Mouse (Mus musculus): ENCODE measurements at regions not wholly inside any gene's neighbourhood (a gene's known extent, or its start where the extent isn't known, plus 50 kb on each side); places are given as distances from the start of the nearest gene placed in this dataset.

DNA sequence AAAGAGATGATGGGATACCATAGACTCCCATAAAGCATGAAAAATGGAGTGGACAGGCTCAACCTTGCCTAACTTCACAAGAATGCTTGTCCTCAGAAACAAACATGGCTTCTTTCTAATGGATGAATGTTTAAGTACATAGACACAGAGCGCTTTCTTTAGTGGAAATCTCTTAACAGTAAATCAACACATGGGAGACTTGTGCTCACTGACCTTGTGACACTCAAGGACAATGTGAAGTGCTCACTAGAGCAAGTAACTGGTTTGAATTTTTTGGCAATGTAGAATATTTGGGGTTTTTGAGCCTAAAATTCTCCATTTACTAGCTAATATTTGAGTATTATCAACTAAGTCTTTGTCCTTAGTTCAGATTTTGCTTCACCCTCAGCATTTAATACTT lies 88.0 kb downstream of the Tent5c start:
- no peak for DNase-seq (ENCODE audit: low spot score in 2 of 2)

DNA sequence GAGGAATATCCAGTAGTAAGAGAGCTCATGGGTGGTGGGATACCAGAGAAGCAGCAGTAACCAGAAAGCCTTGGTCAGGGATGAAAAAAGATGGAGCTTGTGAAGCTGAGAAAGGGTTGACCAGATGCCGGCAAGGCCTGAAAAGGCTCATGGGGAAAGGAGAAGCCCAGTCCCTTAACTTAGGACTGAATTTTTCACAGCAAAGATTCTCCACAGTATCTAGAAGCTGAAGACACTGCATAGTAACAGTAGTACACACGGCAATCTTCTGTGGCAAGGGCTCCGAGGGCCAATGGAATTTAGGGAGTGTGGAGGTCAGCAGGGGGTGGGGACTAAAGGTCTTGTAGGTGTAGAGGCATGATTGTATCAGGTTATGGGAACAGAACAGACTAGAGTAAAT lies 91.6 kb downstream of the Tent5c start:
- DNase-seq (ENCODE audit: low spot score in 2 of 2), result no peak

DNA sequence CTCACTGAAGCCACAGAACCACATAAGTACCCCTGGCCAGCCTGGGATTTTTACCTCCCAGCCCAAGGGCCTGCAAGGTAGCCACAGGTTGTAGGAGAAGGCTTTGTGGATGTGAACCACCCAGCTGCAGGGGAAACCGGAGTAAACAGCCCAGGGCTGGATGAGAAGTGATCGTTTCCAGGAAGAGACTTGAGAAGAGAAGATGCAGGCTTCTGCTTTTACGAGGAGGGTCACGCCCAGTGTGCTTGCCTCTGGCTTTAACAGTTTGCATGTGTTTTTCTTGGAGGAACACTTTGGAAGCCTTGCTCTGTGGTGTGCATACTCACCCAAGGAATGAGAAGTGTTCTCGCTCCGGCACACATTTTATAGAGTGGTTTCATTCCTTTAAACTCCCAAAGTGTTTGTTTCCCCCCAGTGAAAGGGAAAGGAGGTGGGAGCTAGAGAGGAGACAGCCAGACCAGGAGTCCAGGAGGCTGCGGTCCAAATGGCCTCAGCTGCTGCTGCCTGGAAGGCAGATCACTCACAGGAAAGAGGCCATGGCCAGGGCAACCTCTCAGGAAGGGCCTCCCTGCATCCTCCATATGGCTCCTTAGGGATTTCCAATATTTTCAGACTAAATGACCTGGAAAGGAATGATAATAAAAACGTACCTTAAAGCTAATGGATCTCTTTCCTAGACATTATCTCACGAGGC lies 94.1 kb downstream of the Tent5c start:
- DNase-seq (ENCODE audit: low spot score in 2 of 2), result no peak

DNA sequence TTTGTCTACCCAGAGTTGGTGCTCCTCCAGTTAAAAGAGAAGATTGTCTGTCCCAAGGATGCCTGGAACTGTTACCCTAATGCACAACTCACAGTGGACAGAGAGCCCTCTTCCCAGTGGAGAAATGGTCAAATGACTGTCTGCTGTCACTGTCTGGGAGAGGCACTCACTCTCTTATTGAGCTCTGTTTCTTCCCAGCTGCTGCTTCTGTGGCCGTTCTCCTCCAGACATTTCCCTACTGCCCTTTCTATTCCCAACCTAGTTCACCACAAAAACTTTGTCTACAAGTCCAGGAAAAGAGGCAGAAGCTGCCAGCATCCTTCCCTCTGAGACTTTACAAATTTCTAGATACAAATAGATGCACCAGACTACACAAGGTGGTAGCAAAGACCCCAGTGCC lies 95.2 kb downstream of the Tent5c start:
- DNase-seq (ENCODE audit: low spot score in 2 of 2), result no peak

DNA sequence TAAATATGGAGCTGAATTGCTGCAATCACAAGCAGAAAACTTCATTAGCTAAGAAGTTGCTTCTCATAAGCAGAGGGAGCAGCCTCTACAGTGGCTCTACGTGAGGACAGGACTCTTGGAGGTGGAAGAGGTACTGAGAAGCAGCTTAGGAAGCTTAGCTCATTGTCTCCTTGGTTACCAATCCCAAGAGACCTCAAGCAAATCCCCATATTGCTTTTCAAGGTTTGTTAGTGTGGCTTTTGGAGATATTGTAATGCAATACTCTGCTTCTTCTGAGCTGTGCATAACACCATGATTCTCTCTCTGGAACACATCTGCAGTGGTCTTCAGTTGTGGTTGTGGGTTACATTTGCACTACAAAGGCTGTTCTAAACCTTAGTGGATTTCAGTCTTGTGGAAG lies 106.9 kb downstream of the Tent5c start:
- no peak for DNase-seq (ENCODE audit: low spot score in 2 of 2)

DNA sequence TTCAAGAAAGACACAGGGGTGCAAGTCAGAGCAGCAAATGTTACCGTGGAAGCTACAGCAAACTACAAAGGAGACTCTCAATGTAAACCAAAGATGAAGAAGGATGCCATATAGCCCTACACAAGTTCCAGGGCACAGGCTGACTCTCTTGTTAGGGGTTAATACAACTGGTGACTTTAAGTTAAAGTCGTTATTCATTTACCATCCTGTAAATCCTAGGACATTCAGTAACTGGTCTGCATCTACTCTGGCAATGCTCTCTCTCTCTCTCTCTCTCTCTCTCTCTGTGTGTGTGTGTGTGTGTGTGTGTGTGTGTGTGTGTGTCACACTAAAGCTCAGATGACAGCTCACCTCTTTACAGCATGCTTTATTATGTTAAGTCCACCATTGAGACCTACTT lies 107.8 kb downstream of the Tent5c start:
- no peak for DNase-seq (ENCODE audit: low spot score in 2 of 2)

DNA sequence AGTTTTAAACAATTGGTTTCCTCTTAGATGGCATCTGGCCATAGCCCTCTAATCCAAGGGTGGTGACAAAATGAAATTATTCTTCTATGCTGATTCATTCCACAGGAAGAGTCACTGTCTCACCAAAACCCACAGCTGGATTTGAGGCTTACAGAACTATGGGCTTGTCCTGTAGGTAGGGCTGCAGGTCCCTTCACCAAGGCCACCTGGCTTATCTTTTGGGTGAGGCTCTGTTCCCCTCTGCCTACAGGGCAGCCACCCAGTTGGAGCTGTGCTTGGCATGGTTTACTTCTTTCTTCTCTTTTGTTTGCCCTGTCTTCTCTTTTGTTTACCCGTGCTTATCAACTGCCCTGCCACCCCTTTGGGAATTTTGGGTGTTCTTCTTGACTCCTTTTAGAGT lies 113.0 kb downstream of the Tent5c start:
- no peak for DNase-seq (ENCODE audit: low spot score in 2 of 2)

DNA sequence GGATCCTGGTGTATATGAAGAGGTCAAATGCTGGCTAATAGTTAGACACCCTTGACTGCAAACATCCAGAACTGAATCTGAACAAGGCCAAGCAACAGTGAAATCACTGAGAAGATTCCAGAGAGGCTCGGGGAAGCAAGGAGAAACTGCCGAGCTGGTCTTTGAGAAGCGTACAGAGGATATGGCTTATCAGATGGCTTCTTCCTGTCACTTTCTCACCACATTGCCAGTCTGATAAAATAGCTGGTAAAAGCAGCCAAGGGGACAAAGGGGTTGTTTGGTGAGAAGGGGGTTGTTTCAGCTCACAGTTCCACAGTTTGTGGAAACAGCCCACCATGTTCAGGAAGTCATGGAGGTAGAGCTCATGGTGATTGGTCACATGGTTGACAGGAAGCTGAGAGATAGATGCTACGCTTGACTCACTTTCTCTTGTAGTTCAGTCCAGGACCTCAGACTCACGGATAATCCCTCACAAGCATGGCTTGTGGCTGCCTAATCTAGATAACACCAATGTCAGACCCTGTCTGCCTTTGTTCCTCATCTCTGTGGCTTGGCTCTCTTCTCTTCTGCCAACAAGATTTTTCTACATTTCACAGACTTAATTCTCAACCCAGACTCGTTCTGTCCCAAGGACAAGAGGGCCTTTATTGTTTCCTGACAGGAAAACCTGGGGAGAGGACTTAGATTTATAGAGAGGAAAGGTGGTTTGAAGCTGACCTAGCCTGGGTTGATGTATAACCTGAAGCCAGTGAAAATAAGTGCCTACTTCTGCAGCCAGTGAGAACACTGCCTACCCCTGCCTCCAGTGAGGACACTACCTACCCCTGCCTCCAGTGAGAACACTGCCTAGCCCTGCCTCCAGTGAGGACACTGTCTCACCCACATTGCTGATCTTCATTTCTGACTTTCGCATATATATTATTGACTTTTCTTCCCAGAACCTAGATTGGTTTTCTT lies 122.0 kb downstream of the Tent5c start:
- no peak for DNase-seq (ENCODE audit: low spot score in 2 of 2)

DNA sequence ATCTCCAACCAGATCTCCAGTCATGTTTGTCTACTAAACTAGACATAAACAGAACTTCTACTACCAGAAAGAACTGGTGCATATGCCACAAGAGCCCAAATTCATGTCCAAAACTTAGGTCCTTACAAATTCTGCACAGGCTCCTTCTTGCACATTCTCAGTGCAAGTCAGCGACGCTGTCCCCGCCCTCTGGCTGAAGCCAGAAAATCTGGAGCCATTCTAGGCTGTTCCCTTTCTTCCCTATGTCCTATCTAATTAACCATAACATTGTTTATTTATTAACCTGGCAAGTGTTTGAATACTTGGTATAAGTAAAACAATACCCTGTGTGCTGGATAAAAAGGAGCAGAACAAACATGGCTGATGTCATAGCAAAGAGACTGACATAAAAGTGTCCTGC lies 122.7 kb downstream of the Tent5c start:
- no peak for DNase-seq (ENCODE audit: low spot score in 2 of 2)

DNA sequence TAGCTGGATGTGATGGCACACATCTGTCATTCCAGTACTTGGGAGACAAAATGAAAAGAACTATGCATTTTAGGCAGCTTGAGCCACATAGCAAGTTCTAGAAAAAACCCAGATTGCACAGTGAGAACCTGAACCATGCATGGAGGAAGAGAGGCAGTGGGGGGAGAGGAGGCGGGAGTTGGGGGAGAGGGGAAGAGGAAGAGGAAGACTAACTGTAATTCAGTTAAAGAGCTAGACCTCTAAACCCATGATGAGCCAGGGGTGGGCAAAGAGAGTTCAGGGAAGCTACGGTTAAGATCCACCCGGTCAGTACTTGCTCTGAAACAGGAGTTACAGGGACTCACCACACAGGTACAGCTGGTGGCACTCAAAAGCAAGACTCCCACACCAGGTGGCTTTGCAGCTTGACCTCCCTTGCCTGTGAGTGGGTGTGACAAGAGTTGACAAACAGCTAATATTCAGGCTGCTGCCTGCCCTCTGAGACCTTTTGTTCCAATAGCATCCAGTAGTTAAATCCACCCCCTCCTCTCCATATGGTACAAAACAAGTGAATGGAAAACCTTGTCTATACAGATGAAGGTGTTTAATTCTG lies 123.7 kb downstream of the Tent5c start:
- DNase-seq (ENCODE audit: low spot score in 2 of 2), result no peak

DNA sequence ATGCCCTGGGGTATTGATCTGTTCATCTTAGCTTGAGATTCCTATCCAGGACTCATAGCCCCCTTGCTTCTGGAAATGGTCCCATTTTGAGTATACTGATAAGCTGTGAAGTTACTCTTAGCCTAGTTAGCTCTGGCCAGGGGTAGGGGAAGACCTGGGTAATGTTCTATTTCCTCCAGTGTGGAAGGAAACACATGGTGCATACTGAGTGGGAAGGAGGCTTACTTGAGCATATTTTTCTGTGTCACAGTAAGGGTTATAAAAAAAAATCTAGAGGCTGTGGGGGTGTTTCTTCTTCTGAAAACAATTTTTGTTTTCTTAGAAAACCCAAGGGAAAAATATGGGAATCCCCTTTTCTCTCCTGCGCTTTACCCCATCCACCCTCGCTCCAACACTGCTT lies 124.4 kb downstream of the Tent5c start:
- DNase-seq (ENCODE audit: low spot score in 2 of 2), result peak in 1 of 2 experiments; percentile 10

DNA sequence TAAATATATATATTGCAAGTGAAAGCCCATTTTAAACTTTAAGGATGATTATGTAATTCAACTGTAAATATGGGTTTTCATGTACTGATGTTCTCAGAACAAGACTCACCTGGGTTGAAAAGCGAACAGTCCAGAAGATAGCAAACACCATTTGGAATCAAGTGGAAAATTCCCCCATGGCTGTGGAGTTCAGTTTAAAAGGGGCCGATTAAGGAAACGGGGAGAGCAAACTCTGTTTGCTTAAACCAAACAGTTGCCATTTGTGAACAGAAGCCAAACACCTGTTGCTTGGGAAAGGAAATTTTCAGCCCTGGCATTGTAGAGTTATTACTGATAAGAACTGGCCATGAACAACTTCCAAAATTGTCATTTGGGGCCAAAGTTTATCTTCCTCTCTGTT lies 126.1 kb downstream of the Tent5c start:
- DNase-seq (ENCODE audit: low spot score in 2 of 2), result no peak

DNA sequence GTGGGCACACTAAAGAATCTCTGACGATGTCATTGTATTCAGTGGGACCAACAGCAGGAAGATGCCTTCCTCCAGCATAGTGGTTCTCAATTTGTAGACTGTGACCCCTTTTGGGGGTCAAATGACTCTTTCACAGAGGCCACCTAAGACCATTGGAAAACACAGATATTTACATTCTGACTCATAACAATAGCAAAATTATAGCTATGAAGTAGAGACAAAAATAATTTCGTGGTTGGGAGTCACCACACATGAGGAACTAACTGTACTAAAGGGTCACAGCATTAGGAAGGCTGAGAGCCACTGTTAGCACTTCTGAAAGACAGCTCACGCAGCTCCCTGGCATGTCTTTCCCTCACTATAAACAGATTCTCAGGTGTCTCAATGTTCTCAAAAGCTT lies 129.1 kb downstream of the Tent5c start:
- no peak for DNase-seq (ENCODE audit: low spot score in 2 of 2)

DNA sequence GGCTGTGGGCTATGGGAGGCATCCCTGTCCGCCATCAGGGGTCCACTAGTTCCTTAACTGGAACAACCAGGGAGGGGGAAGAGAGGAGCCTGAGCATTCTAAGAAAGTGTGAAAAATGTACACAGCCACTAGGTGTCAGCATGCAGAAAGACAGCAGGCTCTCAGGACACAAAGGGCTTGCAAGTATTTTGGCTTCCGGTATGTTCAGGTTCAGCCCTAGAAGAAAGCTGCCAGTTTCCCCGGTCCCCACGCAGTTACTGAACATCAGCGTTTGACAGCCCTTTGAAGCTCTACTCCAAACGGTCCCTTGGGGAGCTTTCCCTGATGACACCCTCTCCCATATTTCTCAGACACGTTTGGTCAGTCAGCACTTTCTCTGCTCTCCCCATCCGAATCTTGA lies 130.1 kb downstream of the Tent5c start:
- DNase-seq (ENCODE audit: low spot score in 2 of 2), result peak; percentile 37 to 77

DNA sequence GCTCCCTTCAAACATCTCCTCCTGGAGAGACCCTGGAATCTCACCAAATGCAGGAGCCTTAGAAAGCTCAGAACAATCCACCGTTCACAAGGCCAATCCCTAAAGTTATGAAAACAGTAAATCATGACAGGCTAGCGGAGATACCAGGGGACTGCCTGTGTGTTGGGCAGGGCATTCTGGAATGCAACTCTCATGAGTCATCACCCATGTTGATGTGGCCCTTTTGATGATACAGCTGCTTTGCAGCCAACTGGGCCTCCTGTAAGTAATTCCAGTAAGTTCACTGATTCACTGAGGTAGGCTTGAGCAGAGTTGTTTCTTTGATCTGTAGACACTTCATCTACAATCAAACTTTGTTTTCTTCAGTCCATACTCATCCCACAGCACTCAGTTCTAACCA lies 155.6 kb downstream of the Tent5c start:
- DNase-seq (ENCODE audit: low spot score in 2 of 2), result no peak

DNA sequence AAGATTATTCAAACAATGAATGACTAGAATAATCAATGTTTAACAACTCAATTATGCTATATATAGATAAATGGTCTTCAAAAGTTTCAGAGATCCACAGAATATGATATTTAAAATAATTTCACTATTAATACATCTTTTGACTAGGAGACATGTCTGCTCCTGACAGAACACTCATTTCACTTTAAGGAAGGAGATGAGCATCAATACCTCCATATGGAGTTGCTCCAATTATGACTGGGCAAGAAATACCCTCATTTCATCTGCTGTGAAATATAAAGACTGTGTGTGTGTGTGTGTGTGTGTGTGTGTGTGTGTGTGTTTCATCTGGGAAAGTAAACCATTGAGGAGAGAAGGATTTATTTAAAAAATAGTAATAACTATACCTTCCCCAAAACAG lies 156.2 kb upstream of the Wdr3 start:
- DNase-seq (ENCODE audit: low spot score in 2 of 2), result no peak

DNA sequence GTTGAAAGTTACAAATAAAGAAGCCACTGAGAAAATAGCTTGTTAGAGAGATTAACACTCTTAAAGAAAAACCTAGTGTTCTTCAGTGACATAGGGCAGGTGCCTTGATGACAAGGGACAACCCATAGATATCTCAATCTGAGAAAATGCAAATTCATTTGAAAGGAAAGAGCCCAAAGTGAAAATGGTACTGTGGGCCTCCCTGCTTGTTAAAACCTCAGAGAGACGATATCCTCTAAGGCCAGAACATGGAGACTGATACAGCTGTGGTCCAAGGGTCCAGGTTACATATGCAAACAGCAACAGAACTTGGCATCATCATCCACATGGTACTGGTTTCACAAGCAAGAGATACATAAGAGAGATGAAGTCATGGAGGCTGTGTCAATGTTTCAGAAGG lies 125.6 kb upstream of the Wdr3 start:
- no peak for DNase-seq (ENCODE audit: low spot score in 2 of 2)

DNA sequence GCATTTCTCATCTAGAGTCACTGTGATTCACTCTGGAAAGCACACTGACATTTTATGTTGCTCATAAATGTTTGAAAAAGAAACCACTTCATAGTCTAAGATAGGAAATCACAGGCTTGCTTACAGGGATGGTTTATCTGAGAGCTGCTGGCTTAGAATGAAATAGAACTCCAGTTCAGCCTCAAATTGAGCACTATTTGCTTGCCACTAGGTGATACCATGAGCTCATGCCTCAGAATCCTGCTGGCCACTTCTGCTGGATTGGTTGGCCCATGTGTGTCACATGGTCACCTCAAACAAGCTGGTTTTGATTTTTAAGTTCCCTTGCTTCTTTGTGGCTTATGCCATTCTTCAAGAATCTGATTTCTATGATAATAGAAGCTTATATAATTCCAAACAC lies 104.8 kb upstream of the Wdr3 start:
- no peak for DNase-seq (ENCODE audit: low spot score in 2 of 2)

DNA sequence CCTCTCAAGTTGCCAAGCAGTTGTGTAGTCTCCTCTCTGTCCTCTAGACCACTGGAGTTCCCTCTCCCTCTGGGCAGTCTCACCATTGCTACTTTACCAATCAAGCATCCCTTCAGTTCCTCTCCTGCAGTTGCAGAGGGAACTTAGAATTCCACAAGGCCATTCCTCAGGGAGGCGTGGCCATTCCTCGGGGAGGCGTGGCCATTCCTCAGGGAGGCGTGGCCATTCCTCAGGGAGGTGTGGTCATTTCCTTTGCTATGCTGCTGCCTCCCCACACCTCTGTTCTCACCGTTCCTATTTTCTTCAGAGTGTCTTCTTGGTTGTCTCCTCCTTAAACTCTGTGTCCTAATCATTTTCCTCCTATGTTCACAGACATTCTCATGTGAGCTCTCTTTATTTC lies 102.8 kb upstream of the Wdr3 start:
- no peak for DNase-seq (ENCODE audit: low spot score in 2 of 2)

Data from left cerebral cortex, adult 9 months (tissue).